Mouse (Mus musculus): ENCODE measurements at regions not wholly inside any gene's neighbourhood (a gene's known extent, or its start where the extent isn't known, plus 50 kb on each side); places are given as distances from the start of the nearest gene placed in this dataset.

DNA sequence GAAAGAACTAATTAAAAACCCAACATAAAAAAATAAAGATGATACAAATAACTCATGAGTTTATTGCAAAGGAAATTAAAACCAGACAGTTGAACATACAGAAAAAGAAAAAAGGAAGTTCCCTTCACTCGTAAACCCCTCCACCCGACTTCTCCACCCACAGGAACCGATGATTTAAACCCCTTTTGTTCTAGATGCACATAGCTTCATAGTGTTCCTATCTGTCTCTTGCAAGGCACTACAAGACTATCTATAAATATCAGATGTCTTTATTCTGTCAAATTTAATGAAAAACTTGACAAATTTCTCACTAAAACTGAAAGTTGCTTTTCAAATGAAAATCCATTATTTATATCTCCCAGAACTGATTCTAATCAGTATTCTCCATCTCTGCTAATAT, 100.2 kb downstream of the Kctd12 start:
- DNase-seq, result peak; percentile 28 to 44

DNA sequence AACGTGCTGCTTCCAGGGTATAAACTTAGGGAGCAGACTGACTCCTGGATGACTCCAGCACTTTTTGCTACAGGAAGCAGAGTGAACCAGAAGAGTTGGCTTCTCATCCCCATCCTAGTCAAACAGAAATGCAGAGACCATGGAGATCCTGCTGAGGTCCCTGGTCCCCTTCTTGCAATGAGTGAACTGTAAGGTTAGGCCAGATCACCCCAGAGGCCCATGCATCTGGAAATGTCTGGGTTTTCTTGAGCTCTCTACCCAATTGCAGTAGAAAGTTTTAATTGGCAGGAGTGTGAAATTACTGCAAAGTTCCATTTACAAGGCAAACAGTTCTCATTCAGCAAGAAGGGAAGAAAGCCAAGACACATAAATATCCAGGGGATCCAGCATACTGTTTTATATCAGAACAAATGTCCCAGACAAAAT, 101.8 kb downstream of the Kctd12 start:
- DNase-seq, result no peak

DNA sequence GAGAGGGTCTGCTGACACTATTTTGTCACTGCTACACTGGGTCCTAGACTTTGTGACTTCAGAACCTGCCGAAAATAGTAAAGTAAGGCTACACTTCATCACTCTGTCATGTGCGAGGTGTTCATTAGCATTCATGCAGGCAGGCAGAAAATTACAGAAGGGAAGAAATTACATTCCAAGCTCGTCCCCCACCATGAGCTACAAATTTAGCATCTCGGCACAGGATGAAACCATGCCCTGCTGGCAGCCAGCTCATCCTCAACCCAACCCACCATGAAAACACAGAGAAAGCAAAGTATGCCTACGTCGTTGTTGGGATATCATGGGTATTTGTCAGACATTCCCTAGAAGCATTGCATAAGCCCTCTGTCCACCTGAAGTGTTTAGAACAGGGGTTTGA, 103.9 kb downstream of the Kctd12 start:
- no peak for DNase-seq

DNA sequence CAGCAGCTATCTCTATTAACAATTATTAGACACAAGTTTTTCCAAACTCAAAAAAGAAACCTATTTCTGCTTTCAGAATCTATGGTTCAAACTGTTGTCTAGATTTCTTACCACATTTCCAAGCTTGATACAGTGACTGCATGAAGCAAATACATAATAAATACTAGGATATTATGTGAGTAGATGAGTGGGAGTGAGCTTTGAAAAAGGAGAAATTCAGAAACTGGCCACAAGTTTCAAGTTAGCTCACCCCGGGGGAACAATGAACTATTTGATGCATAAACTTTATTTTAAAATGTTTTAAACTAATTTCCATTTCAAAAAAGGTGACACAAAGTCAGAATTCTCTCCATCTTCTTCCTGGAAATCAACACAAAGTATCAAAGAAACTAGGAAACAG, 114.3 kb downstream of the Kctd12 start:
- DNase-seq, result no peak

DNA sequence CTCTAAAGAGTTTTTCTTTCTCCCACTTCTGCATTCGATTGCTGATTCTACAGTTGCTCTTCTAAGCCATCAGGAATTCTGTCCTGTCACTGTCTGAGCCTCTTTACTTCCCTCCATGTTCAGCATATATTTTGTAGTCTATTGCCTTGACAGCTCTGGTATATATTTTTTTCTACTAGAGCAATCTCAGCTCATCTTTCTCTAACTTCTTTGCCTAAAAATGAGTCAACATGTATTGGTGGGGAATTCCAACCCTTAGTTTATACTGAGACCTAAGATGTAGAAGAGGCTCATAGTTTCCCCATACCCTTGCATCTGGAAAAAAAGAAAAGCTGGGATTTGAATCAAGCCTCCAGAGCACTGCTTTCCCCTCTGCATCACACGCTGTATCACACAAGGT, 114.7 kb downstream of the Kctd12 start:
- no peak for DNase-seq

DNA sequence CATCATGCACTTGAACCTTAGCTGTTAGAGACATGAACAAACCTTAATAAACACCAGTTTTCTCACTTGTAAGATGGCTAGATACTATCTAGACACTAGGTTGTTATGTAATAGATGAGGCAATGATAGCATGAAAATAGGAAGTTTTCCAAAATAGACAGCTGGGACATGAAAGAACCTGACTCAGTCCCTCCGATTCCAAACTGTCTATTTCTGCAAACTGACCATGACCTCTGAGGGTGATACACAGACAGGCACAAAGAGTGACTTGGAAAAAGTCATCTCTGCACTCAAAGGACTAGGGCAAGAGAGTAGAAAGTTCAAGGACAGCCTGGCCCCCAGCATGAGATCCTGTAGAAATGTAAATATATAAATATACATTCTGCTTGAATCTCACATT, 115.9 kb downstream of the Kctd12 start:
- no peak for DNase-seq

DNA sequence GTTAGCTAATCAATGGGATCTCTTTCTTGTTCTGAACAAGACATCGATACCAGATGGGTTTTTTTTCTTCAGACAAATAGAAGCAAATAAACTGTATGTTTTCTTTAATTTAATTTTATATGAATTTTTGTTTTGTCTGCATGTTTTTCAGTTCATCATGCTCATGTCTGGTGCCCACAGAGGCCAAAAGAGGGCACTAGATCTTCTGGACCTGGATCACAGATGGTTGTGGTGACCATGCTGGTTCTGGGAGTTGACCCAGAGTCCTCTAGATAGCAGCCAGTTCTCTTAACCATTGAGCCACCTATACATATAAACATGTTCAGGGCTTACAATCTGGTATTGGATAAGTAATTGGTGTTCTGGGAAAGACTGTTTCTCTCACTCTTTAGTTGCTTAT, 120.7 kb downstream of the Kctd12 start:
- no peak for DNase-seq

DNA sequence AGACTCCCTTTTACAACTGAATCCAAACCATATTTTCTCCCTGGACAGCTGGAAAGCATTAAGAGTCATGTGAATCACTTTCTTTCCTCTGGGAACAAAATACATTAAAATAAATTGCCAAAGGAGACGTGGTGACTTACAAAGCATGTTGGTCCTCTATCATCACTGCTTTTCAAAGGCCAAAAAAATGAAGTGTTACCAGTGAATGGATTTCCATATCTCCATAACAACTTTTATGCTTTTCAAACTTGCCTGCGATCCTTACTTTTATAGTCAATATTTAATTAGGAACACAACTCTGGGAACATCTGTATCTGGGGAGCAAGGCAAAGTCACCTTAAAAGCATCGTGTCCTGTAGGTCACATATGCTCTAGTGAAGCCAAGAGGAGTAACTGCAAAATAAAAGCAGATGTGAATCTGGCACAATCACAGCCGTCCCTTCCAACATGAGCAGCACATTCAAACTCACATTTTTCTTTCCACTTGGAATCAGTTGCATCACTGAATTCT, 123.0 kb downstream of the Kctd12 start:
- DNase-seq, result no peak

DNA sequence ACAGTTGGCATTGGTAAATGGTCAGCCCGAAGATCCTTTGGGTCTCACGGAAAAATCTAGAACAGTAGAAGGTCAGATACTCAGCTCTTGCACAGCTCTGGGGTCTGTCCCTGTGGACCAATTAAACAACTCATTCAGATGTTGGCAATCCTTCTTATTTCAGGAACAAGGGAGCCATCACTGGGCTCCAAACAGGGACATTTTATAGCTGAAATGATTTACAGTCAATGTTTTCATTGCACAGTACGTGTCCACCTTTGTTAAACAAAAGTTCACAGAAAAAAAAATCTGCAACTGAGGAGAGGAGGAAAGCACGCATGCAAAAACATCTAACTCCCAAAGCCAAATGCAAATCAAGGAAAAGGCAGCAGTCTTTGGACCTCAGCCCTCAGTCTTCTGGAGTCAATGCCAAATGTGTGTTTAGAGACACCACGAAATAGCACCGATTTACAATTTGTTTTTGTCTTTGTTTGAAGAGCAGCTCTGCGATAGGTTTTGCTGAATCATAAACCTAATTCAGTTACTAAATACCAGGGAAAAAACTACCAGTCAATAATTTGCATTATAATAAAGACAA, 127.1 kb downstream of the Kctd12 start:
- DNase-seq, result no peak

DNA sequence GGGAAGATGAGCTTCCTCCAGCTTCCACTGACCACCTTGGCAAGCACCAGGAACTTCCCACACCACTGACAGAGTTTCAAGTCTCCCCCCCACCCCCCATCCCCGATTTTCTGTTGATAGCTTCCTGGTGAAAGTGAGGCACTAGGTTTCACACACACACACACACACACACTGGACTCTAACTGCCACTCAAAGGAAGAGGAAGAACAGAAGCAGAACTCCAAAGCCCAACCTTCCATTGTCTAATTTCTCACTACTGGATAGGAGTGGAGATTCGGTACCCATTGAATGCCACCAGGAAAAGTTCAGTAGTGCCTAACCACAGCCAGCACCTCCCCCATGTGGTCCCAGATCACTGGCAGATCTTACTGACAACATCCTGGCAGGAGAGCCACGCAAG, 138.7 kb downstream of the Kctd12 start:
- DNase-seq, result no peak

DNA sequence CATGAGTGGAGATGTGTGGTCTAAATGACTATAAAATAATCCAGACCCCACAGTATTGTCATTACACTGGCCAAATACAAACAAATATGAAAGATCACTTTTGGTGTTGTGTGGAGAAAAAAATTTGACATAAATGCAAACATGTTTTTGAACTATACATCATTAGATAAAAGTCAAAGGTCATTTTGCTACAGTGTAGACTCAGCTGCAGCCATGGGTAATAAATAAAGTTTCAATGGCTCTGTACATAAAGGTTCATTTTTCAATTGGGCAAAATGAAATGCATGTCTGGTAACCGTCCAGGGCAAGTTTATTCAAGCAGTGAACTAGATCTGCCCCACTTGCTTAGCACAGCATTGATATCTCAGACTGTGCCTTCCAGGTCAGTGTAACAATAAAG, 144.8 kb downstream of the Kctd12 start:
- no peak for DNase-seq

DNA sequence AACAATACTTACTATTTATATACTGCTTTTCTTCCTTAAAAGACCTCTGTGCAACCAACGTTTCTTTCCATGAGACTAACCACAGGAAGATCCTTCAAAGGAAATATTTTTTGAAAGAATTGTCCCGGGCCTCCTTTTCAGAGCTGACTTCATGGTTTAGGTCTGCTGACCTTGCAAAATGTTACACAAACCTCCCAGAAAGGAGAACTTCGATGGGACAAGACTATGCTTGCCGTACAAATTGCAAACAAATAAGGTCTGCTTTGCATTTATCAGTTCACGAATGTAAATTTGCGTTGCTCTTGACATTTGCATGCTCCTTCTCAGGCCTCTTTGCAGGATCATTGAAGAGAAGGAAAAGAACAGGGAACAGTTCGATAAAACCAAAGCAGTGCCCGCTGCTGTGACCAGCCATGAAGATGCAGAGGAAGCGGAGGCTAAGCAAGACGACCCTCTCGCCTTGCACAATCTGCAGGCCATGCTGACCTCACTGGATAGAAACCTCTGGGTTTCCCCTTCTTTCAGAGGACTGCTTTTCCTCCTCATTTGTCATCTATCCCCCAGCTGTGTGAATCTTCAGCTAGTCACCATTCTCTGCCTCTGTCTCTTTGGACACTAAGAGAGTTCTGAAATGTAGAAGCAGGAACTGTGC, 147.2 kb downstream of the Kctd12 start:
- no peak for DNase-seq

DNA sequence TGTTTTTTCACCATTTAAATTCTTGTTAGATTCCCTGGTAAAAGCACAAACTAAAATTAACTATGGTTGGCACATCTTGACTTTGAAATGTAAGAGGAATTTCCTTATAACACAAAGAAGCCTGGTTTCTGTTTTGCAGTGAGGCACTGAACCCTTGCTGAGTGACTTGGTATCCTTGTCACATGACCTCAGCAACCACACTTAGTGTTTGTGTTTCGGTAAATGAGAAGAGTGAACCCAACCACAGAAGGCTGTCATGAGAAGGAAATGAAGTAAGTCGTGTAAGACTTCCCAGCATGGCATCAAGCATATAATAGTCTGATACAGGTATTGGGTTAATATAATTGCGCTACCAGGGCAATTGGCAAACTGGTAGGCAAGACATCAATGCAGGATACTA, 154.0 kb downstream of the Kctd12 start:
- peak; percentile 20 to 21 for DNase-seq

DNA sequence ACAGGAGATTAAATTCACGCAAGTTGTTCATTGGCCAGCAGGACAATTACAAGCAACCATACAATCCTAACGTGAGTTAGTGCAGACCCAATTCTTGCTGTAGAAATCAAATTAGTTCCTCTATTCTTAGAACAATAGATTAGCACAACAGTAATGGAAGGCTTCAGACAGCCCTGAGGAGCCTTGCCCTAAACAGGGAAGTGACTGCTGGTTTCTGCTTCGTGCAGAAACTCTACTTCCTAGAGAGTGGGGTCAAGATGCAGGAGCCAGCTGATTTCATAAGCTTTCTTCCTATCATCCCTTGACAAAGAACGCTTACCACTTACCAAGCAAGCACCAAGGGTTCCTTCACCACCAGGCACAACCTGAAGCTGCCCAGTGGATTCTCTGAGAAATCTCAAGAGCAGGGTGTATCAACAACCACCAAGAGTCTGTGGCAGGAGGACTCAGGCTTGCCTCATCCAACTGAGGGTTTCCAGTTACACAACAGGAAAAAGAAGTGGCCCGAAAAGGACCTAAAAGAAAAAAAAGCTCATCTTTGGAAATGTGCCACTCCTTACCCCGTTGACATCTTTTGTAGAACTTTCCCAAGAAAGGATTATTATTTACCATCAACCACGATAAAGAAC, 154.6 kb downstream of the Kctd12 start:
- peak; percentile 16 to 19 for DNase-seq

DNA sequence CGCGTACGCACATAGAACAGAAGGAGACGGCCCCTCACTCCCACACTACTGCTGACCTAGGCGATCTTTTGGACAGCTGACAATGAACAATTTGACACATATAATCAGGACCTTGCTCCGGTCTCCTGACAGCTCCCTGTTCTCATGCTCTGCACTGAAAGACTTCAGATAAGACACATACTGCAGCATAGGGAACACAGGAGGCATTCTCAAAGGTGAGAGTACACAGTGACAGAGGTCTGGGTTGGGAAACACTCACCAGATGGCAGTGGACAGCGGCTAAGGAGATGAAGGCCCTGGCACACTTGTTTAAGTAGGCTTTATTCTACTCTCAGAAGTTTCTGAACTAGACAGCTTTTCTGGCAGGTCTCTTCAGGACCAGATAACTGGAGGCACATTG, 156.9 kb downstream of the Kctd12 start:
- no peak for DNase-seq

DNA sequence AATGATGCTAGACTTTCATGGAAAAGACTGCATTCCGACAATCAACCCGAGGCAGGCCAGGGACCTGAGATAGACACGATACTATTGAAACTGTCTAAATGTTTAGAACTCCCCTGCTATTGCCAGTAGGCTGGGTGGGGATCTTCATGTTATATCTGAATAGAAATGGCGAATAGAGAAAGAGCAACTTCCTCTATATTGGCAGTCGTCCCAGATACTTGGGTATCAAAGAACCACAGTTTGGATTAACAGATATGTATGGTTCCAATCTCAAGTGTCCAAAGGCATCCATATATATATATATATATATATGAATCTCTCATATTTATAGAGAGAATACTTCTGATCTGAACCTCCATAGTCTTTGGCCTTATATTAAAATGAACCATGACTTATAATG, 161.8 kb downstream of the Kctd12 start:
- DNase-seq, result no peak

DNA sequence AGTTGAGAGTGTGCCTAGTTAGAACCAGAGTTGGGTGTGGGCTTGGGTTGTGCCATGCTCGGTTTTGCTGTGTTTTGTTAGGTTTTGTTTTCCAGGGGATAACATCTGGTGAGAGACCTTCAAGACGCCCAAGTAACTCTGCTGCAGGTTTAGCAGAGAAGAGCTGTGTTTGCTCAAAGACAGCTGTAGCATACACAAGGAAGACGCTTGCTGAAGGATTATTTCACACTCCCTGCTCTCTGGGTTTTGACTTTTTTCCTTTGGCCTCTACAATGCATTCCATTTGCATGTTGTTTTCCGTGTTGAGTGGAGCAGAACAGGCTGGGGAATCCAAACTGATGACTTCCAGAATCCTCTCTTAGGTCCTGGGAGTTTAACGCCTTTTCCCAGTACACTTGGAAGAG, 170.8 kb downstream of the Kctd12 start:
- DNase-seq, result no peak

DNA sequence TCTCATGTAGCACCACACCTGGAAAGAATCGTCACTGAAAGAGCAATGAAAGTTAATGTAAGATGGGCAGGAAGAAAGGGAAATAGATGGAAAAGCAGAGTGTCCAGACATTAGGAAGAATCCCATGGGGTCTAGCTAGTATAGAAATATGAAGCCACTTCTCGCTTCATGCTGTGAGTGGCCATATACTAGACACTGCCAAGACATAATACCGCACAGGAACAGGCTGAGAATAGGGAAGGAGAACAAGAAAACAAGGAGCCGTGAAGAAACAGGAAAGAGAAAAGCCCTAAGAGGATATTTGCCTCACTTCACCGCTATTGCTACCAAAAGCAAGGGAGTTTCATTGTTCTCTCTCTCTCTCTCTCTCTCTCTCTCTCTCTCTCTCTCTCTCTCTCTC, 171.4 kb downstream of the Kctd12 start:
- no peak for DNase-seq

DNA sequence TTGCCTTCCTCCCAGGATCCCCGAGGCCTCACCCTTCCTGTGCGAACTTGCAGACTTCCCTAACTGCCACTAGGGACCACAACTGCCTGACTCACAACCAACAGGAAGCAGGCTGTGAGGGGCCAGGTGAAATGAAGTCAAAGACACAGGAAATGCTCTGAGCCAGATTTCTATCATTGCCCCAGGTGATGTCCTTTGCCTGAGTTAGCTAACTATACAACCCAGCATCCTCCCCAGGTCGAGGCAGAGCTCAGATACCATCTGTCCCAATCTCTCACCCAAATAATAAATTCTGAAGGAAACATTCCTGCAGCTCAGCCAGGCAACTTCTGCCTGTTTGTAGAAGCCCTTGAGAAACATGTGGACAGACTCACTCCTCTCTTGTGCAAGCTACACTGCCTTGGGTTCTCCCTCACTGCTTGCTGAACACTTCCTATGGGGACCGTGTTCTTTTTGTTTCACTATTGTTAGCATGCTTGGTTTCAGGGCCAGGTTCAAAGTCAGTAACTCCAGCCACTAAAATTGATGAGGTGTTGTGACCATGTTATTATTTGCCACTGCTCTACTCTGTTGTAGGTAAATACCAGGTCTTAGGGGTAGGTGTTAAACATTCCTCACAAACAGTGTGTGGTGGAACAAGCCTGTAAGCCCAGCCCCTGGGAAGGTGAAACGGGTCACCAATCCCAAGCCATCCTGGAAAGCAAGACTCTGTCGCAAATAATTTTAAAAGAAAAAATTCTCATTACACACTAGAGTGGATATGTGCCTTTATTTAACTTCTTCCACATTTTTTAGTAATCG, 172.1 kb downstream of the Kctd12 start:
- peak; percentile 58 to 61 for DNase-seq

DNA sequence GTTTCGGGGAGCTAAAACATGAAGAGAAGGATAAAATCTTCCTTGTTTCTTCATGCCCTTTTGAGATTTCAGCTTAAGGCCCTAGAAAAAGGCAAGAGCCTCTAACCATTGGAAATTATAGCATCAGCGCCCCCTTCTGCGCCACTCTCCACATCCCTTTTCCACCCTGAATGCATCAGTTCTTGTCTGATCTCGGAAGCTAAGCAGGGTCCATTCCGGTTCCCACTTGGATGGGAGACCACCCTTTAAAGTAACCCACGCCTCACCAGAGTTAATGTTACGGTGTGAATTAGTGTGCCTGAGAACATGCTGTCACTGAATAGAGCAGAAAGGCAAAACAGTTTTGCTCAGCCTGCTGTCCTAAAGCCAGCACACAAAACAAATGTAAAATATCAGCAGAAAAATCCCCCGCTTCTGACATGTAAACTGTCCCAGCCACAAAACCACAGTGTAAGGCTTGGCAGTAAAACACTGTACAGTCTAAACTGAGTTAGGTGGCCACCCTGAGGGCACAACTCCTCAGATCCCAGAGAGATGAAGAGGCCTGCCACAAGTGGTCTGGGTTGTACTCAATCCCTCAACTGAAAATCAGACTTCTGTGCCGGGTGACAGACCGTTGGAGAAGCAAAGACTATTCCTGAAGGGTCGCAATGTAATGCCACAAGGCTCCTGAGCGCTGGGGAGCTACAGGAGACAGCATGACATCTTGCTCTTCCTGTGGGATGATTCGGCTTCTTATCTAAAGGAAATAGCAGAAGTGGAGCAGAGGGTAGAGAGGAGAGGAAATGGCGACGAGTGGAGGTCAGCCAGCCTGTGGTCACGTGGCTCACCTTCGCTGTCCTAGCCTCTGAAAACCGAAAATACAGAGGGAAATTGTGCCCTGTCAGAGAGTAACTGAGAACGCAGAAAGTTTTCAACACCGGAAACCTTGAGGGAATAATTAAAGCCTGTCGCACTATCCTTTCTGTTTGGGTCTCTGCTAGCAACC, 176.2 kb downstream of the Kctd12 start:
- DNase-seq, result peak; percentile 57 to 61

DNA sequence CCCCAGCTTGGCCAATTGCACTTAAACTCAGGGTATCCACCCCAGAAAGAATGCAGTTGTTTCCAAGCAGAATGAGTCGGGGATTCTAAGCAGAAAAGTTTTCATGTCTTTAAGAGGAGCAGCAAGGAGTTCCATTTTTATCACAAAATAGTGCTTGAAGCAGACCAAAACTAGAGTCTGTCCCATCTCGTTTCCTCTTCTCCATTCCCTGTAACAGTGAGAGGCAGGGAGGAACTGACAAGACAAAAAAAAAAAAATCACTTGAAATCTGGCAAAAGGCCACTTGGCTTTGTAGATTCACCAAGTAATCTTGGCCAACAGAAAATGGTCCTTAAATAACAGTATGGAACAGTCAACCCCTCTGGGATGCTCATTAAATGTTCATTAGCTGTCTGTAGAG, 186.8 kb downstream of the Kctd12 start:
- no peak for DNase-seq

DNA sequence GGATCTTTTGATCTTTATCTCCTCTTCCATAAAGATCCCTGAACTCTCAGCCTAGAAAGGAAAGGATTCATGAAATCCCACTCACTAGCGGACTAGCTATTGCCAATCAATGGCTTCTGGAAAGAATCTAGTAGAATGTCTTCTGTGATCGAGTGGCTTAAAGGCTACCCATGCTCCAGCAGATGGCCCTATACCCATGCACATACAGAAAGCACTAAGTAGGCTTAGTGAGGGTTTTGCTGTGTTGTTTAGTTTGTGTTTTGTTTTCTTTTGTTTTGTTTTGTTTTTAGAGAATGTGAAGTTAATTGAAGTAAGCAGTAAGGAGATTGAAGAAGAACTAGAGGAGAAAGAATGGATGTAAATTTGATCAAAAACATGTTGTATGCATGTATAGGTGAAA, 187.5 kb downstream of the Kctd12 start:
- peak; percentile 45 to 57 for DNase-seq

All from B cell, adult 2 months (primary cell).